ENCODE assay signal across 9 mouse cellular contexts in genomic region chr8:80493523-80494345, GRCm38 (mm10). TPM values are rescaled to one million over a fixed set of nuclear protein-coding genes. Genes with fewer than 3 reads are reported as not detected.
A peak's percentile ranks its signal among the peaks of the same experiment; 100 is the strongest.
DNase-seq lines count a peak whose midpoint lies in the region; ATAC-seq and TF ChIP-seq lines count a peak whose summit lies in the region.
"Had no signal": no experiment of that assay in that cellular context is flagged by ENCODE, and none has a peak within 500 bp of the region (broad histone marks: within the 10 kb centered on the region; RNA-seq: fewer than 3 reads in every experiment).

Gypa (plus strand) TSS chr8:80493781.

- H3K9ac ChIP-seq in CH12.LX (ENCODE audit: insufficient read depth, low read depth): peak within 1 kb of the TSS; percentile 58; the same call in 1 of the 2 replicates
- peak within 1 kb of the TSS; percentile 56 for H3K9ac ChIP-seq in forebrain, embryonic 11.5 days (ENCODE audit: low read length)
- H3K9ac ChIP-seq in limb, embryonic 15.5 days: 0 out of 2 replicates have a peak within 1 kb of the TSS, but pooled peaks have one; percentile 26

- no peak for TF ChIP-seq EP300 in CH12.LX (IDR thresholded peaks at IDR 0.05; ENCODE audit: low read length)

- peak within 1 kb of the TSS; percentile 100 for H3K4me2 ChIP-seq in CH12.LX (ENCODE audit: insufficient read depth, low read depth, poor library complexity, severe bottlenecking)
- peak within 1 kb of the TSS; percentile 68 for H3K4me2 ChIP-seq in forebrain, embryonic 11.5 days (ENCODE audit: low read depth, low read length, severe bottlenecking)
- H3K4me2 ChIP-seq in limb, embryonic 15.5 days: peak within 1 kb of the TSS; percentile 80

- no peaks in the 10 kb centered on the region for H3K36me3 ChIP-seq in CH12.LX (replicated peaks in 1 of 2; ENCODE audit: control insufficient read depth in 1 of 2, insufficient read depth in 1 of 2, low read length in 1 of 2)
- H3K36me3 ChIP-seq in forebrain, embryonic 11.5 days (ENCODE audit: control insufficient read depth, insufficient read depth, low read length): no peaks in the 10 kb centered on the region
- no peaks in the 10 kb centered on the region for H3K36me3 ChIP-seq in limb, embryonic 15.5 days

- WGBS in forebrain, embryonic 11.5 days: 32% methylated on average over 14 of the region's 14 CpGs
- 28% methylated on average over 14 of the region's 14 CpGs for WGBS in limb, embryonic 15.5 days

- peak; percentile 5 for DNase-seq in adrenal gland, postnatal 10 days
- DNase-seq in adrenal gland, postnatal 25 days: no peak
- DNase-seq in CH12.LX (ENCODE audit: extremely low read depth): no peak
- DNase-seq in forebrain, embryonic 11.5 days (ENCODE audit: low spot score): no peak
- DNase-seq in retina, postnatal 1 day: peak; percentile 20
- no peak for DNase-seq in ovary, adult 18-20 months (ENCODE audit: low spot score)
- DNase-seq in cerebellum, postnatal 14 days: no peak

- TF ChIP-seq RAD21 in CH12.LX (IDR thresholded peaks at IDR 0.05; ENCODE audit: low read depth, low read length): no peak

- in situ Hi-C loops in CH12.LX (cut with MboI; ENCODE audit: low pct_ligation_motif_present, low pct_unique_long_range_greater_than_20kb, low sequenced_read_pairs): loop anchor here (25.0 kb wide), 2 partner anchors 494 to 906 kb away; no protein-coding TSS in a partner anchor

- dilution Hi-C loops in CH12.LX (cut with MboI; ENCODE audit: extremely low pct_ligation_motif_present, extremely low pct_unique_long_range_greater_than_20kb, low sequenced_read_pairs): no loop called here

- H3K27ac ChIP-seq in CH12.LX (ENCODE audit: insufficient read depth, low read depth): no peak within 1 kb of the TSS
- no peak within 1 kb of the TSS for H3K27ac ChIP-seq in forebrain, embryonic 11.5 days (ENCODE audit: low read depth, low read length)
- H3K27ac ChIP-seq in limb, embryonic 15.5 days: no peak within 1 kb of the TSS

- no peaks in the 10 kb centered on the region for H3K9me3 ChIP-seq in CH12.LX (replicated peaks; ENCODE audit: low read length)
- no peaks in the 10 kb centered on the region for H3K9me3 ChIP-seq in forebrain, embryonic 11.5 days (ENCODE audit: control insufficient read depth, low read length)
- no peaks in the 10 kb centered on the region for H3K9me3 ChIP-seq in limb, embryonic 15.5 days

- TF ChIP-seq CTCF in CH12.LX (conservative IDR thresholded peaks at IDR 0.05 in 1 of 2, IDR thresholded peaks at IDR 0.05 in 1 of 2; ENCODE audit: low read depth in 2 of 2, low read length in 2 of 2): no peak

- peak; percentile 60; the same call in 1 of the 2 replicates for ATAC-seq in forebrain, embryonic 11.5 days (replicated peaks; ENCODE audit: low FRiP score)
- no peak for ATAC-seq in limb, embryonic 15.5 days (ENCODE audit: insufficient number of reproducible peaks, low FRiP score, low TSS enrichment, low read depth)

- H3K79me2 ChIP-seq in CH12.LX (replicated peaks; ENCODE audit: control insufficient read depth, extremely low read depth, insufficient read depth, poor library complexity, severe bottlenecking): no peaks in the 10 kb centered on the region

- peaks cover 0 to 11% of the 10 kb centered on the region in 2 experiments; a peak in 2 of 4 replicates for H3K4me1 ChIP-seq in CH12.LX (ENCODE audit: control insufficient read depth in 1 of 2, insufficient read depth in 2 of 2)
- no peaks in the 10 kb centered on the region for H3K4me1 ChIP-seq in forebrain, embryonic 11.5 days (replicated peaks; ENCODE audit: control insufficient read depth, insufficient read depth, low read length)
- 0 out of 2 replicates have a peak, but pooled peaks cover 7% of the 10 kb centered on the region for H3K4me1 ChIP-seq in limb, embryonic 15.5 days

- TF ChIP-seq POLR2A in CH12.LX (IDR thresholded peaks at IDR 0.05; ENCODE audit: low read depth, low read length): no peak

- H3K27me3 ChIP-seq in CH12.LX (replicated peaks): no peaks in the 10 kb centered on the region
- H3K27me3 ChIP-seq in forebrain, embryonic 11.5 days (ENCODE audit: control insufficient read depth, insufficient read depth, low read length): no peaks in the 10 kb centered on the region
- H3K27me3 ChIP-seq in limb, embryonic 15.5 days: no peaks in the 10 kb centered on the region

- H3K4me3 ChIP-seq in CH12.LX (replicated peaks in 1 of 3; ENCODE audit: low read depth in 2 of 3, low read length in 2 of 3, poor library complexity in 1 of 3): peak within 1 kb of the TSS; percentile 40 to 52 (median 46)
- peak within 1 kb of the TSS; percentile 48 for H3K4me3 ChIP-seq in forebrain, embryonic 11.5 days (ENCODE audit: low read depth, low read length)
- peak within 1 kb of the TSS; percentile 50 for H3K4me3 ChIP-seq in limb, embryonic 15.5 days

TF ChIP-seq in CH12.LX, 34 proteins besides CTCF, POLR2A, EP300 and RAD21:
- TF ChIP-seq ZNF384 (IDR thresholded peaks at IDR 0.05; ENCODE audit: low read depth, low read length) (no peak), CHD1 (IDR thresholded peaks at IDR 0.05; ENCODE audit: low read depth, low read length) (no peak), ZKSCAN1 (IDR thresholded peaks at IDR 0.05; ENCODE audit: borderline replicate concordance, low read depth, low read length) (no peak), E2F4 (IDR thresholded peaks at IDR 0.05; ENCODE audit: insufficient replicate concordance, low read depth, low read length) (no peak), SIN3A (IDR thresholded peaks at IDR 0.05; ENCODE audit: low read length) (no peak)

RNA-seq across cellular contexts. Expression of gene Gypa, which starts in this region (rescaled TPM):
- total RNA-seq in adrenal gland, postnatal 10 days (2021): 10 to 100 TPM in 1 of 2 experiments, 1 to 10 TPM in 1; 4.3 to 10.9 TPM
- 0.27 TPM in 1 of 2 replicates, not detected in the other for total RNA-seq in adrenal gland, postnatal 25 days (2021)
- total RNA-seq in CH12.LX (2012; rRNA removed) (not detected in 2 replicates), CH12.LX (2014; rRNA removed) (not detected in 2 replicates)
- polyA plus RNA-seq in CH12.LX (2012; ENCODE audit: insufficient read length, low read depth): not detected in 2 replicates
- 16.8 and 18.9 TPM in 2 replicates for polyA plus RNA-seq in forebrain, embryonic 11.5 days (2014; fragmentation: Nextera tagmentation; extraction: Ambion mirVana)
- polyA plus RNA-seq in limb, embryonic 15.5 days (2015; fragmentation: Nextera tagmentation; extraction: Ambion mirVana): 5.7 and 9.4 TPM in 2 replicates
- total RNA-seq: left cerebral cortex, postnatal 25 days had no signal

Comparison
In these comparisons a context has a peak if more than half of its experiments do, and no peak if none do; other contexts are left out.
1. DNase-seq: peak in adrenal gland, postnatal 10 days (single experiment) and retina, postnatal 1 day (single experiment); none in adrenal gland, postnatal 25 days (single experiment), CH12.LX (single experiment), forebrain, embryonic 11.5 days (single experiment), ovary, adult 18-20 months (single experiment) and cerebellum, postnatal 14 days (0 of 2).
2. Peak in every context shown above with its lines, with median percentiles within 50 percentile points of each other: H3K4me2 ChIP-seq, H3K4me3 ChIP-seq and H3K9ac ChIP-seq.